Mouse (Mus musculus) midbrain, postnatal 0 days (tissue): ENCODE data around the gene Rbm39. TPM values are rescaled to one million over a fixed set of nuclear protein-coding genes. Genes with fewer than 3 reads are reported as not detected.
"Not testable (repeated sequence)": the region's sequence is repeated elsewhere in the genome, so short reads cannot be mapped to it uniquely, and the experiment has no call there.

Source experiments
- ATAC-seq: fragments of 200-750 bp; cut with Nextera tagmentation; 2 replicates; pipeline ENCODE4 v1.8.0; 2017; ENCODE audit warnings: moderate number of reproducible peaks, mild to moderate bottlenecking, moderate TSS enrichment, moderate library complexity; ENCODE audit not compliant: low FRiP score
- DNase-seq: peaks from one replicate; pipeline ENCODE4 v3.0.0-alpha.2; 2015; ENCODE audit warnings: low spot score
- H3K27ac ChIP-seq: fragments of 300-500 bp; sonication (generic); 2 replicates; pipeline ENCODE4 v1.5.1; 2014; ENCODE audit warnings: low read depth, mild to moderate bottlenecking, low read length, mixed read lengths
- H3K27me3 ChIP-seq: fragments of 300-500 bp; sonication (generic); 2 replicates; pipeline ENCODE4 v1.6.1; 2014; ENCODE audit warnings: low read length, control low read depth, mixed read lengths; ENCODE audit not compliant: insufficient read depth
- H3K36me3 ChIP-seq: fragments of 300-500 bp; sonication (generic); 2 replicates; pipeline ENCODE4 v1.6.1; 2014; ENCODE audit warnings: low read length, control low read depth, mixed read lengths; ENCODE audit not compliant: insufficient read depth
- H3K4me1 ChIP-seq: fragments of 300-500 bp; sonication (generic); 2 replicates; pipeline ENCODE4 v1.6.1; 2014; ENCODE audit warnings: mild to moderate bottlenecking, control low read depth, antibody characterized with exemption, low read length, mixed read lengths; ENCODE audit not compliant: insufficient read depth
- H3K4me2 ChIP-seq: fragments of 300-500 bp; sonication (generic); 2 replicates; pipeline ENCODE4 v1.6.1; 2014; ENCODE audit warnings: low read depth, mild to moderate bottlenecking, low read length, mixed read lengths; ENCODE audit not compliant: poor library complexity, severe bottlenecking
- H3K4me3 ChIP-seq: fragments of 300-500 bp; sonication (generic); 2 replicates; pipeline ENCODE4 v1.5.1; 2014; ENCODE audit warnings: low read depth, mild to moderate bottlenecking, low read length, moderate library complexity
- H3K9ac ChIP-seq: fragments of 300-500 bp; sonication (generic); replicated peaks from 2 replicates; pipeline ENCODE4 v1.6.1; 2014; ENCODE audit warnings: mild to moderate bottlenecking, low read length, moderate library complexity, mixed read lengths; ENCODE audit not compliant: poor library complexity, severe bottlenecking
- H3K9me3 ChIP-seq: fragments of 300-500 bp; sonication (generic); 2 replicates; pipeline ENCODE4 v1.6.1; 2016; ENCODE audit warnings: low read length, control low read depth
- CTCF ChIP-seq: IDR thresholded peaks from 2 replicates; pipeline ENCODE4 v1.5.1; 2016; ENCODE audit warnings: antibody characterized with exemption, mild to moderate bottlenecking
- WGBS: fragments of 180-500 bp; shearing (Covaris S2); extraction: QIAGEN DNeasy Blood & Tissue Kit; methylation state at CpG from one replicate; pipeline ENCODE4 v1.1.7; 2014; 5-methylcytosine and 5-hydroxymethylcytosine counted together
- polyA plus RNA-seq: library from polyadenylated mRNA; unstranded; fragments of >200 nt; fragmentation: Nextera tagmentation; extraction: Ambion mirVana; gene quantifications from 2 replicates; pipeline ENCODE4 v1.2.1, GENCODE M21; 2015
- total RNA-seq: library from RNA; depleted of rRNA; stranded (reverse); fragments of >200 nt; gene quantifications from 2 replicates; pipeline ENCODE4 v1.2.3, GENCODE M21; 2014

Gene Rbm39
- total and polyA plus RNA-seq, 2 experiments from 2014 or later: 234 to 466 TPM

- no peak overlapping the region for H3K27ac ChIP-seq
- H3K4me3 ChIP-seq: peak overlapping the region; percentile 76
- no peaks in the 10 kb centered on the region for H3K4me1 ChIP-seq
- no peak overlapping the region for H3K9ac ChIP-seq
- DNase-seq (no peak), ATAC-seq (no peak)
- H3K4me2 ChIP-seq: peak overlapping the region; percentile 61
- H3K27me3 ChIP-seq: no peaks in the 10 kb centered on the region
- peak; percentile 38 for TF ChIP-seq CTCF
- no peaks in the 10 kb centered on the region; the same call in 1 of the 2 replicates for H3K36me3 ChIP-seq
- no peaks in the 10 kb centered on the region for H3K9me3 ChIP-seq
- WGBS: 84% methylated on average over 2 of the region's 2 CpGs
Measured at GRCm38 (mm10) chr2:156142820-156143219, 37.2 kb downstream of the Rbm39 start.

GRCm38 (mm10) chr2:156135695-156136094 is 44.3 kb downstream of the Rbm39 start:
- Histone ChIP-seq H3K9ac (no peak overlapping the region), H3K4me1 (no peaks in the 10 kb centered on the region), H3K36me3 (peaks cover 8% of the 10 kb centered on the region), H3K9me3 (no peaks in the 10 kb centered on the region), H3K27me3 (no peaks in the 10 kb centered on the region), H3K4me3 (no peak overlapping the region), H3K4me2 (no peak overlapping the region), H3K27ac (no peak overlapping the region)
- DNase-seq (no peak), ATAC-seq (no peak)
- TF ChIP-seq CTCF: peak; percentile 38
- 85% methylated on average over 6 of the region's 6 CpGs for WGBS

GRCm38 (mm10) chr2:156134161-156134560 is 45.9 kb downstream of the Rbm39 start:
- H3K4me1 ChIP-seq: no peaks in the 10 kb centered on the region
- H3K9ac ChIP-seq: no peak overlapping the region
- DNase-seq: no peak
- ATAC-seq: no peak
- 94% methylated on average over 5 of the region's 5 CpGs for WGBS
- TF ChIP-seq CTCF: no peak
- no peak overlapping the region for H3K27ac ChIP-seq
- H3K4me3 ChIP-seq: no peak overlapping the region
- H3K36me3 ChIP-seq: peaks cover 8% of the 10 kb centered on the region; the same call in 1 of the 2 replicates
- H3K27me3 ChIP-seq: no peaks in the 10 kb centered on the region
- no peak overlapping the region for H3K4me2 ChIP-seq
- H3K9me3 ChIP-seq: no peaks in the 10 kb centered on the region

- Histone ChIP-seq H3K9ac (no peak within 1 kb of the TSS), H3K36me3 (peaks cover 37% of the 10 kb centered on the region), H3K27ac (no peak within 1 kb of the TSS), H3K27me3 (no peaks in the 10 kb centered on the region), H3K9me3 (no peaks in the 10 kb centered on the region), H3K4me1 (no peaks in the 10 kb centered on the region), H3K4me3 (no peak within 1 kb of the TSS), H3K4me2 (no peak within 1 kb of the TSS)
- no peak for TF ChIP-seq CTCF
- ATAC-seq (no peak), DNase-seq (no peak)
- 97% methylated on average over 5 of the region's 5 CpGs for WGBS
Measured at GRCm38 (mm10) chr2:156126992-156127391, 53.0 kb downstream of the Rbm39 start, which contains the start of gene Gm28036. Gm28036 (minus strand) TSS chr2:156127092.

- H3K27me3 ChIP-seq: no peaks in the 10 kb centered on the region
Measured at GRCm38 (mm10) chr2:156123731-156124130, 56.3 kb downstream of the Rbm39 start.

GRCm38 (mm10) chr2:156119566-156119965 is 60.5 kb downstream of the Rbm39 start:
- no peaks in the 10 kb centered on the region for H3K4me1 ChIP-seq
- H3K9ac ChIP-seq: no peak overlapping the region
- H3K36me3 ChIP-seq: peaks cover 8% of the 10 kb centered on the region
- DNase-seq (no peak), ATAC-seq (no peak)
- H3K27ac ChIP-seq: no peak overlapping the region
- H3K27me3 ChIP-seq: no peaks in the 10 kb centered on the region
- no peak overlapping the region for H3K4me3 ChIP-seq
- H3K4me2 ChIP-seq: no peak overlapping the region
- no peaks in the 10 kb centered on the region for H3K9me3 ChIP-seq
- TF ChIP-seq CTCF: no peak

More at GRCm38 (mm10) chr2:156123731-156124130, 56.3 kb downstream of the Rbm39 start:
- Histone ChIP-seq H3K27ac (no peak overlapping the region), H3K36me3 (peaks cover 28% of the 10 kb centered on the region), H3K4me1 (no peaks in the 10 kb centered on the region), H3K9me3 (no peaks in the 10 kb centered on the region), H3K4me3 (no peak overlapping the region), H3K9ac (no peak overlapping the region), H3K4me2 (no peak overlapping the region)
- WGBS: 94% methylated on average over 5 of the region's 5 CpGs
- no peak for DNase-seq
- ATAC-seq: no peak
- no peak for TF ChIP-seq CTCF

GRCm38 (mm10) chr2:156112080-156112423 is 68.0 kb downstream of the Rbm39 start:
- not testable (repeated sequence) for H3K36me3 ChIP-seq, H3K4me1 ChIP-seq, H3K27me3 ChIP-seq, H3K9me3 ChIP-seq, ATAC-seq, H3K9ac ChIP-seq, DNase-seq
- H3K27ac ChIP-seq: peak overlapping the region; percentile 97
- H3K4me3 ChIP-seq: peak overlapping the region; percentile 100
- peak overlapping the region; percentile 43 for H3K4me2 ChIP-seq
- 22% methylated on average over 5 of the region's 5 CpGs for WGBS
